Mouse (Mus musculus): ENCODE measurements around the gene Pkmyt1. TPM values are rescaled to one million over a fixed set of nuclear protein-coding genes. Genes with fewer than 3 reads are reported as not detected.

Pkmyt1 gene
- polyA plus RNA-seq, 1 experiment from 2014 or later: 61.6 TPM

- DNase-seq (ENCODE audit: low spot score): peak; percentile 73
- peak overlapping the region; percentile 35; the same call in 1 of the 2 replicates for H3K27ac ChIP-seq (replicated peaks)
- H3K4me1 ChIP-seq: peaks cover 54% of the 10 kb centered on the region
These were observed 30.3 kb upstream of the Pkmyt1 start for GRCm38 (mm10) chr17:23695801-23696200.

GRCm38 (mm10) chr17:23699131-23700077 is 26.7 kb upstream of the Pkmyt1 start:
- H3K9me3 ChIP-seq: no peaks in the 10 kb centered on the region
- peak overlapping the region; percentile 84 for H3K4me3 ChIP-seq
- peak overlapping the region; percentile 55 for H3K27ac ChIP-seq (replicated peaks)
- H3K27me3 ChIP-seq (replicated peaks; ENCODE audit: low read depth, poor library complexity, severe bottlenecking): peaks cover 51% of the 10 kb centered on the region
- DNase-seq (ENCODE audit: low spot score): peak; percentile 50
- 2% methylated on average over 101 of the region's 101 CpGs for WGBS
- peaks cover 50% of the 10 kb centered on the region for H3K4me1 ChIP-seq
- H3K36me3 ChIP-seq (replicated peaks): no peaks in the 10 kb centered on the region

More at GRCm38 (mm10) chr17:23695801-23696200, 30.3 kb upstream of the Pkmyt1 start:
- H3K9me3 ChIP-seq: no peaks in the 10 kb centered on the region
- WGBS: 4% methylated on average over 3 of the region's 3 CpGs
- peaks cover 43% of the 10 kb centered on the region for H3K27me3 ChIP-seq (replicated peaks; ENCODE audit: low read depth, poor library complexity, severe bottlenecking)
- peak overlapping the region; percentile 12; the same call in 1 of the 2 replicates for H3K4me3 ChIP-seq
- H3K36me3 ChIP-seq (replicated peaks): no peaks in the 10 kb centered on the region

- H3K4me1 ChIP-seq: peaks cover 49% of the 10 kb centered on the region
- H3K9me3 ChIP-seq: no peaks in the 10 kb centered on the region
- peak; percentile 92 for DNase-seq (ENCODE audit: low spot score)
- H3K36me3 ChIP-seq (replicated peaks): no peaks in the 10 kb centered on the region
- peak overlapping the region; percentile 55; the same call in 1 of the 2 replicates for H3K27ac ChIP-seq (replicated peaks)
- peak overlapping the region; percentile 84 for H3K4me3 ChIP-seq
- H3K27me3 ChIP-seq (replicated peaks; ENCODE audit: low read depth, poor library complexity, severe bottlenecking): peaks cover 51% of the 10 kb centered on the region
- WGBS: under 1% methylated on average over 28 of the region's 28 CpGs
These were observed 26.1 kb upstream of the Pkmyt1 start for GRCm38 (mm10) chr17:23700079-23700478.

- Histone ChIP-seq H3K4me3 (no peak overlapping the region), H3K36me3 (replicated peaks) (no peaks in the 10 kb centered on the region), H3K27me3 (replicated peaks; ENCODE audit: low read depth, poor library complexity, severe bottlenecking) (peaks cover 43% of the 10 kb centered on the region), H3K4me1 (peaks cover 33% of the 10 kb centered on the region), H3K9me3 (no peaks in the 10 kb centered on the region), H3K27ac (replicated peaks) (no peak overlapping the region)
- no peak for DNase-seq (ENCODE audit: low spot score)
- WGBS: 88% methylated on average over 9 of the region's 9 CpGs
These were observed 22.8 kb upstream of the Pkmyt1 start for GRCm38 (mm10) chr17:23703301-23703700.

- 53% methylated on average over 7 of the region's 7 CpGs for WGBS
- Histone ChIP-seq H3K9me3 (no peaks in the 10 kb centered on the region), H3K27ac (replicated peaks) (no peak overlapping the region), H3K4me3 (no peak overlapping the region), H3K4me1 (peaks cover 20% of the 10 kb centered on the region), H3K36me3 (replicated peaks) (no peaks in the 10 kb centered on the region), H3K27me3 (replicated peaks; ENCODE audit: low read depth, poor library complexity, severe bottlenecking) (peaks cover 28% of the 10 kb centered on the region)
- peak; percentile 28 for DNase-seq (ENCODE audit: low spot score)
These were observed 21.4 kb upstream of the Pkmyt1 start for GRCm38 (mm10) chr17:23704741-23705140.

GRCm38 (mm10) chr17:23705525-23706104 is 20.5 kb upstream of the Pkmyt1 start:
- no peaks in the 10 kb centered on the region for H3K36me3 ChIP-seq (replicated peaks)
- 80% methylated on average over 7 of the region's 7 CpGs for WGBS
- H3K4me3 ChIP-seq: no peak overlapping the region
- H3K4me1 ChIP-seq: peaks cover 14% of the 10 kb centered on the region
- peaks cover 27% of the 10 kb centered on the region for H3K27me3 ChIP-seq (replicated peaks; ENCODE audit: low read depth, poor library complexity, severe bottlenecking)
- DNase-seq (ENCODE audit: low spot score): no peak
- no peaks in the 10 kb centered on the region for H3K9me3 ChIP-seq
- H3K27ac ChIP-seq (replicated peaks): no peak overlapping the region

- no peak overlapping the region for H3K4me3 ChIP-seq
- peak; percentile 86 for DNase-seq (ENCODE audit: low spot score)
- peaks cover 14% of the 10 kb centered on the region for H3K4me1 ChIP-seq
- H3K27ac ChIP-seq (replicated peaks): no peak overlapping the region
- no peaks in the 10 kb centered on the region for H3K36me3 ChIP-seq (replicated peaks)
- WGBS: 0% methylated on average over 3 of the region's 3 CpGs
- H3K9me3 ChIP-seq: no peaks in the 10 kb centered on the region
- H3K27me3 ChIP-seq (replicated peaks; ENCODE audit: low read depth, poor library complexity, severe bottlenecking): peaks cover 23% of the 10 kb centered on the region
These were observed 19.9 kb upstream of the Pkmyt1 start for GRCm38 (mm10) chr17:23706212-23706611.

- no peak overlapping the region for H3K27ac ChIP-seq (replicated peaks)
- H3K4me1 ChIP-seq: peaks cover 4% of the 10 kb centered on the region
- 67% methylated on average over 2 of the region's 2 CpGs for WGBS
- H3K9me3 ChIP-seq: no peaks in the 10 kb centered on the region
- DNase-seq (ENCODE audit: low spot score): no peak
- no peaks in the 10 kb centered on the region for H3K36me3 ChIP-seq (replicated peaks)
- H3K27me3 ChIP-seq (replicated peaks; ENCODE audit: low read depth, poor library complexity, severe bottlenecking): peaks cover 26% of the 10 kb centered on the region
- H3K4me3 ChIP-seq: no peak overlapping the region
These were observed 9.1 kb upstream of the Pkmyt1 start for GRCm38 (mm10) chr17:23717003-23717402.

GRCm38 (mm10) chr17:23719455-23719854 is 6.7 kb upstream of the Pkmyt1 start:
- no peaks in the 10 kb centered on the region for H3K36me3 ChIP-seq (replicated peaks)
- 11% methylated on average over 1 of the region's 1 CpGs for WGBS

GRCm38 (mm10) chr17:23721886-23722285 is 4.2 kb upstream of the Pkmyt1 start:
- 82% methylated on average over 2 of the region's 2 CpGs for WGBS
- H3K27me3 ChIP-seq (replicated peaks; ENCODE audit: low read depth, poor library complexity, severe bottlenecking): peaks cover 26% of the 10 kb centered on the region
- H3K36me3 ChIP-seq (replicated peaks): no peaks in the 10 kb centered on the region
- DNase-seq (ENCODE audit: low spot score): no peak
- H3K4me1 ChIP-seq: peaks cover 15% of the 10 kb centered on the region
- no peaks in the 10 kb centered on the region for H3K9me3 ChIP-seq
- H3K27ac ChIP-seq (replicated peaks): no peak overlapping the region
- H3K4me3 ChIP-seq: no peak overlapping the region

More at GRCm38 (mm10) chr17:23719455-23719854, 6.7 kb upstream of the Pkmyt1 start:
- DNase-seq (ENCODE audit: low spot score): no peak
- H3K27ac ChIP-seq (replicated peaks): no peak overlapping the region
- no peaks in the 10 kb centered on the region for H3K9me3 ChIP-seq
- H3K27me3 ChIP-seq (replicated peaks; ENCODE audit: low read depth, poor library complexity, severe bottlenecking): peaks cover 26% of the 10 kb centered on the region
- H3K4me1 ChIP-seq: peaks cover 4% of the 10 kb centered on the region
- no peak overlapping the region for H3K4me3 ChIP-seq

- DNase-seq (ENCODE audit: low spot score): no peak
- H3K4me3 ChIP-seq: no peak within 1 kb of the TSS
- H3K9me3 ChIP-seq: no peaks in the 10 kb centered on the region
- H3K36me3 ChIP-seq (replicated peaks): no peaks in the 10 kb centered on the region
- H3K4me1 ChIP-seq: peaks cover 22% of the 10 kb centered on the region
- peaks cover 26% of the 10 kb centered on the region for H3K27me3 ChIP-seq (replicated peaks; ENCODE audit: low read depth, poor library complexity, severe bottlenecking)
- 70% methylated on average over 7 of the region's 7 CpGs for WGBS
- H3K27ac ChIP-seq (replicated peaks): no peak within 1 kb of the TSS
These were observed 3.6 kb upstream of the Pkmyt1 start, which contains the start of gene 1520401A03Rik for GRCm38 (mm10) chr17:23722376-23723125. 1520401A03Rik (minus strand) TSS chr17:23722783.

- no peak for DNase-seq (ENCODE audit: low spot score)
- H3K36me3 ChIP-seq (replicated peaks): no peaks in the 10 kb centered on the region
- H3K27ac ChIP-seq (replicated peaks): peak overlapping the region; percentile 94
- peaks cover 23% of the 10 kb centered on the region for H3K4me1 ChIP-seq
- H3K9me3 ChIP-seq: no peaks in the 10 kb centered on the region
- H3K27me3 ChIP-seq (replicated peaks; ENCODE audit: low read depth, poor library complexity, severe bottlenecking): peaks cover 16% of the 10 kb centered on the region
- H3K4me3 ChIP-seq: peak overlapping the region; percentile 89
- WGBS: 64% methylated on average over 4 of the region's 4 CpGs
These were observed 659 bp upstream of the Pkmyt1 start for GRCm38 (mm10) chr17:23725477-23725876.
